Mouse (Mus musculus) activated CD4-positive, CD25-positive, alpha-beta regulatory T cell, adult 9 weeks (primary cell): Measurements from ENCODE around the gene Zbtb37. TPM values are rescaled to one million over a fixed set of nuclear protein-coding genes. Genes with fewer than 3 reads are reported as not detected.

ENCODE experiments used
- polyA plus RNA-seq: library from polyadenylated mRNA; unstranded; fragments of 100-300 nt; shearing (Covaris generic); gene quantifications from one replicate; pipeline ENCODE4 v1.2.1, GENCODE M21; 2017

Gene Zbtb37
- 17.4 TPM for polyA plus RNA-seq

DNA sequence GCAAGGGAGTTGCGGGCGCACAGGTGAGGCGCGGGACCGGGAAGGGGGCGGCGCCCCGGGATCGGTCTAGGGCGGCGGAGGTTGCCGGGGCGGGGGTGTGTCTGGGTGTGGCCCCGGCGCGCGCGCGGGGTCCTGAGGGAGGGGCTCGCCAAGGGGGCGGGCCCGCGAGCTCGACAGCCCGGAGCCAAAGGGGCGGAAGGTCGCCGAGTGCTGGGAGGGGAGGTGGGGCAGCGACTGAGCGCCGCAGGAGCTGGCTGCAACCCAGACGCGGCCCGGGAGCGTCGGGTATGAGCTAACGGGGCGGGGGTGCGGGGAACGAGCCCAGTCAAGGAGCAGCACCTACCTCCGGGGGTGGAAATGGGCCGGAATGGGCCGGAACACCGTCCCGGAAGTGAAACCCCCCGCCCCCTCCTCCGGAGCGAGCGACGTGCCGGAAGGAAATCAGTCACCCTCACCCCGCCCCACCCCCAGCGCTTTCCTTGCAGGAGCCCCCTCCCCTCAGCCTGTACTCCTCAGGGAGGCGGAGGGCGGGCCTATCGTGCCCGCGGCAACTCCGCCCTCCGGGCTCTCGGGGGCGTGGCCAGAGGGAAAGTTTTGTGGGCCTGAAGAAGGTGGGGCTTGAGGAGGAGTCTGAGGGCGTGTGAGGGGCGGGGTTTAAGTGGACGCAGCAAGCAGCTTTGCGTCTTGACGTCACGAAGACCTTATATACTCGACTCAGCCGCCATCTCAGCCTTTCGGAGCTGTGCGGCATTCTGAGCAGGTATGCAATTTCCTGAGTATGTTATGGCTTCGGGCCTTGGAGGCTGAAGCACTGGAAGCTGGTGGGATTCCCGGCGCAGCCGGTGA lies at the start of gene Zbtb37:
Gene Zbtb37 (minus strand): TSS at position 415 of the 846 bp plus-strand sequence.

DNA sequence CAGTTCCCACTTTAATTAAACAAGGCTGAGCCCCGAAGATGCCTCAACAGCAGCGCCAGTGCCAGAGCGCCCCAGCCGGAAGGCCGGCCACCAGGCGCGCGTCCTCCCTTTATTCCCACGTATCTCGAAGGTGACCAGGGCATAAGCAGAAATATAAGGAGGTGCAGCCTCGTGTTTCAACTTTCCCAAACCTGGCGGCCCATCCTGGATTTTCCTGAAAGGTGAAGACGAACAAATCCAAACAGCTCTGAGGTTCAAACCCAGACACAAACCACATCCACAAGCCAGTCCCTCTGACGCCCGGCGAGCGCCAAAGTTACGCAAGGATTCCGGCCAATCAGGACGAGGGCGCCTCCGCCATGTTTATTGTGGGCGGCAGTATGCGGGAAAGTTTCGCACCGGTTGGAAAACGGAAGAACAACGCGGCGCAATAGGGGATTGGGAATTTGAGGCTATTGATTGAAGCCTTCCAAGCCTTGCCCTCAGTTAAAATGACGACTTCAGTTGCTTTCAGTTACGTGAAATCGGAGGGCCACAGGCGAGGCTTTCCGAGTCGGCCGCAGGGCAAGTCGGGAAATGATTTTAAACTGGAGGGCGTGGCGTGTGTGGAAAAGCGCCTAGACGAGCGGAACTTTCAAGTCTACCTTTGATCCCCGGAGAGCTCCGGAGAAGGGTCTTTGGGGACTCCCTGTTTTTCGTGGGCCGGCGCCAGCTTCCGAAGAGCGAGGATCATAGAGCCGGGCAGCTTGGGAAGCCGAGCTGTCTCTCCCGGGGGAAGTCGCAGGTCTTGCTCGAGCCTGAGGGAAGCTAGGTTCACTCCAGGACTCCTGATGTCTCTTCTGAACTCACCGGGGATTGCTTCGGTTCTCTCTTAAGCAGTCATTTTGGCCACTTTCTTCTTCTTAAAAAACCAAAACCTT lies 36.0 kb upstream of the Zbtb37 start, which contains the start of the genes Dars2 and Cenpl:
Gene Dars2 (minus strand): TSS at position 307 of the 920 bp plus-strand sequence.
Gene Cenpl (plus strand): TSS at position 362 of the 920 bp plus-strand sequence.

DNA sequence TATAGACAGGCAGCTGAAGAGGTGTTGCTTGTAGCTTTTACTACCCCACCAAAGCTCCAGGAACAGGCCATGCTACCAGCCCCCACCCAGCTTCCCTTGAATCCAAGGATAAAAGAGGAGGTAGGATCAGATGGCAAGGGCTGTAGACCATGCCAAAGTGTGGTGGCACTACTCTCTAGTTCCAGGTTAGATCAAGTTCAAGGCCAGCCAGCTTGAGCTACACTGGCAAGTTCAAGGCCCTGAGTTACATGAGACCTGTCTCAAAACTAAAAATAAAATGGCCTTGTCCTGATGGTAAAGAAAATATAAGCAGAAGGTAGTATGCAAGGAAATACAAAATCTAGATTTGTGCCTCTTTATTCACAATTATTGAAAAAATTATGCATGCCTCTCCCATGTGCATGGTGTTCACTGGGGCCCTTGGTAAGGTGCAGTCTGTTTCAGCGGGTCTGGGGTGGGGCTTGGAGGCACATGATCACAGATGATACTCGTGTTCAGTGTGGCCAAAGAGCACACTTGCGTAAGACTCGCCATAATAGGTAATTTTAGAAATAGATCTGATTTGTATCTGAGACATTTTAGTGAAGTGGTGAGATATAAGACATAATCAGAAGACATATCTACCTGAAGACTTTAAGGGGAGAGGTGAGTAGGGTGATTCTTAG lies 56.4 kb downstream of the Zbtb37 start, which contains the start of gene Serpinc1:
Gene Serpinc1 (plus strand): TSS at position 515 of the 665 bp plus-strand sequence.

Other genes with a start within 250 kb of the Zbtb37 start
- gene Rabgap1l, start 241.6 kb downstream of the Zbtb37 start, polyA plus RNA-seq: 373 TPM
- gene Rc3h1, start 128.4 kb downstream of the Zbtb37 start, polyA plus RNA-seq: 7.8 TPM
- 20.2 TPM for gene Serpinc1, start 56.3 kb downstream of the Zbtb37 start, polyA plus RNA-seq
- 22.7 TPM for gene Dars2, start 35.8 kb upstream of the Zbtb37 start, polyA plus RNA-seq
- 17.4 TPM for gene Cenpl, start 35.9 kb upstream of the Zbtb37 start, polyA plus RNA-seq
- 38.4 TPM for gene Klhl20, start 96.7 kb upstream of the Zbtb37 start, polyA plus RNA-seq
- not detected for gene Ankrd45, start 107.8 kb upstream of the Zbtb37 start, polyA plus RNA-seq
- not detected for gene Tex50, start 124.5 kb upstream of the Zbtb37 start, polyA plus RNA-seq
- 271 TPM for gene Prdx6, start 216.4 kb upstream of the Zbtb37 start, polyA plus RNA-seq